Mouse (Mus musculus): ENCODE data around the gene Zfp985. TPM values are rescaled to one million over a fixed set of nuclear protein-coding genes. Genes with fewer than 3 reads are reported as not detected.
A peak's percentile ranks its signal among the peaks of the same experiment; 100 is the strongest.
"Not testable (repeated sequence)": the region's sequence is repeated elsewhere in the genome, so short reads cannot be mapped to it uniquely, and the experiment has no call there.

The Zfp985 gene
- polyA plus RNA-seq, 1 experiment from 2014 or later: 0.22 TPM

- ATAC-seq (ENCODE audit: insufficient number of reproducible peaks, low FRiP score); H3K9me3 ChIP-seq (replicated peaks); H3K4me3 ChIP-seq; H3K36me3 ChIP-seq; H3K9ac ChIP-seq; H3K4me2 ChIP-seq; H3K4me1 ChIP-seq (replicated peaks); H3K27ac ChIP-seq (ENCODE audit: poor library complexity, severe bottlenecking); H3K27me3 ChIP-seq (replicated peaks): not testable (repeated sequence)
Measured at GRCm38 (mm10) chr4:147558011-147558410, 4.9 kb downstream of the Zfp985 start.

- not testable (repeated sequence) for H3K4me2 ChIP-seq; H3K4me1 ChIP-seq (replicated peaks); H3K27me3 ChIP-seq (replicated peaks); H3K36me3 ChIP-seq; H3K9ac ChIP-seq; H3K9me3 ChIP-seq (replicated peaks); ATAC-seq (ENCODE audit: insufficient number of reproducible peaks, low FRiP score); H3K27ac ChIP-seq (ENCODE audit: poor library complexity, severe bottlenecking); H3K4me3 ChIP-seq
- WGBS: 25% methylated on average over 1 of the region's 1 CpGs
Measured at GRCm38 (mm10) chr4:147559096-147559495, 6.0 kb downstream of the Zfp985 start.

GRCm38 (mm10) chr4:147565426-147566220 is 12.5 kb downstream of the Zfp985 start:
- ATAC-seq (ENCODE audit: insufficient number of reproducible peaks, low FRiP score): no peak
- H3K27ac ChIP-seq (ENCODE audit: poor library complexity, severe bottlenecking): no peak overlapping the region
- no peak overlapping the region for H3K4me3 ChIP-seq
- no peaks in the 10 kb centered on the region for H3K4me1 ChIP-seq (replicated peaks)
- no peak overlapping the region for H3K4me2 ChIP-seq
- H3K9ac ChIP-seq: no peak overlapping the region
- peaks cover 13% of the 10 kb centered on the region for H3K9me3 ChIP-seq (replicated peaks)
- 67% methylated on average over 6 of the region's 6 CpGs for WGBS
- no peaks in the 10 kb centered on the region for H3K36me3 ChIP-seq
- no peaks in the 10 kb centered on the region for H3K27me3 ChIP-seq (replicated peaks)

GRCm38 (mm10) chr4:147571156-147571555 is 18.1 kb downstream of the Zfp985 start:
- not testable (repeated sequence) for ATAC-seq (ENCODE audit: insufficient number of reproducible peaks, low FRiP score); H3K27ac ChIP-seq (ENCODE audit: poor library complexity, severe bottlenecking); H3K36me3 ChIP-seq; H3K9ac ChIP-seq; H3K4me2 ChIP-seq; H3K4me3 ChIP-seq; H3K9me3 ChIP-seq (replicated peaks); H3K27me3 ChIP-seq (replicated peaks); H3K4me1 ChIP-seq (replicated peaks)
- 68% methylated on average over 8 of the region's 8 CpGs for WGBS

GRCm38 (mm10) chr4:147579371-147579770 is 26.3 kb downstream of the Zfp985 start:
- WGBS: 86% methylated on average over 4 of the region's 4 CpGs
- peaks cover 13% of the 10 kb centered on the region for H3K9me3 ChIP-seq (replicated peaks)
- H3K4me2 ChIP-seq; H3K9ac ChIP-seq; H3K36me3 ChIP-seq; H3K27ac ChIP-seq (ENCODE audit: poor library complexity, severe bottlenecking); H3K4me3 ChIP-seq; H3K27me3 ChIP-seq (replicated peaks); ATAC-seq (ENCODE audit: insufficient number of reproducible peaks, low FRiP score); H3K4me1 ChIP-seq (replicated peaks): not testable (repeated sequence)

GRCm38 (mm10) chr4:147586511-147587473 is 33.7 kb downstream of the Zfp985 start:
- peak; percentile 68; the same call in 1 of the 2 replicates for ATAC-seq (ENCODE audit: insufficient number of reproducible peaks, low FRiP score)
- Histone ChIP-seq H3K27me3 (replicated peaks) (no peaks in the 10 kb centered on the region), H3K4me1 (replicated peaks) (no peaks in the 10 kb centered on the region), H3K4me2 (no peak overlapping the region), H3K9me3 (replicated peaks) (peaks cover 10% of the 10 kb centered on the region), H3K4me3 (no peak overlapping the region), H3K27ac (ENCODE audit: poor library complexity, severe bottlenecking) (no peak overlapping the region), H3K36me3 (no peaks in the 10 kb centered on the region), H3K9ac (no peak overlapping the region)
- 65% methylated on average over 1 of the region's 1 CpGs for WGBS

GRCm38 (mm10) chr4:147594630-147595029 is 41.6 kb downstream of the Zfp985 start:
- peaks cover 10% of the 10 kb centered on the region for H3K9me3 ChIP-seq (replicated peaks)
- not testable (repeated sequence) for H3K36me3 ChIP-seq; H3K27ac ChIP-seq (ENCODE audit: poor library complexity, severe bottlenecking); H3K9ac ChIP-seq; H3K4me1 ChIP-seq (replicated peaks); H3K4me3 ChIP-seq; H3K27me3 ChIP-seq (replicated peaks); H3K4me2 ChIP-seq; ATAC-seq (ENCODE audit: insufficient number of reproducible peaks, low FRiP score)
- WGBS: 83% methylated on average over 3 of the region's 3 CpGs

- Histone ChIP-seq H3K9ac (no peak overlapping the region), H3K4me1 (replicated peaks) (no peaks in the 10 kb centered on the region), H3K4me3 (no peak overlapping the region), H3K36me3 (no peaks in the 10 kb centered on the region), H3K27ac (ENCODE audit: poor library complexity, severe bottlenecking) (no peak overlapping the region), H3K9me3 (replicated peaks) (peaks cover 18% of the 10 kb centered on the region), H3K27me3 (replicated peaks) (no peaks in the 10 kb centered on the region), H3K4me2 (no peak overlapping the region)
- 54% methylated on average over 1 of the region's 1 CpGs for WGBS
- ATAC-seq (ENCODE audit: insufficient number of reproducible peaks, low FRiP score): no peak
Measured at GRCm38 (mm10) chr4:147597685-147598084, 44.6 kb downstream of the Zfp985 start.

GRCm38 (mm10) chr4:147598831-147599230 is 45.8 kb downstream of the Zfp985 start:
- H3K4me2 ChIP-seq: no peak overlapping the region
- H3K4me1 ChIP-seq (replicated peaks): no peaks in the 10 kb centered on the region
- no peak overlapping the region for H3K4me3 ChIP-seq
- no peak for ATAC-seq (ENCODE audit: insufficient number of reproducible peaks, low FRiP score)
- 52% methylated on average over 2 of the region's 2 CpGs for WGBS
- H3K9ac ChIP-seq: no peak overlapping the region
- H3K27ac ChIP-seq (ENCODE audit: poor library complexity, severe bottlenecking): no peak overlapping the region
- no peaks in the 10 kb centered on the region for H3K27me3 ChIP-seq (replicated peaks)
- H3K36me3 ChIP-seq: no peaks in the 10 kb centered on the region
- H3K9me3 ChIP-seq (replicated peaks): peaks cover 19% of the 10 kb centered on the region

- Histone ChIP-seq H3K27ac (ENCODE audit: poor library complexity, severe bottlenecking) (no peak overlapping the region), H3K9ac (no peak overlapping the region), H3K4me3 (no peak overlapping the region), H3K27me3 (replicated peaks) (no peaks in the 10 kb centered on the region), H3K9me3 (replicated peaks) (peaks cover 25% of the 10 kb centered on the region), H3K36me3 (no peaks in the 10 kb centered on the region), H3K4me1 (replicated peaks) (no peaks in the 10 kb centered on the region), H3K4me2 (no peak overlapping the region)
- no peak for ATAC-seq (ENCODE audit: insufficient number of reproducible peaks, low FRiP score)
- WGBS: 33% methylated on average over 1 of the region's 1 CpGs
Measured at GRCm38 (mm10) chr4:147601881-147602280, 48.8 kb downstream of the Zfp985 start.

- Histone ChIP-seq H3K4me3 (no peak overlapping the region), H3K27ac (ENCODE audit: poor library complexity, severe bottlenecking) (no peak overlapping the region), H3K36me3 (no peaks in the 10 kb centered on the region), H3K9me3 (replicated peaks) (peaks cover 25% of the 10 kb centered on the region), H3K27me3 (replicated peaks) (no peaks in the 10 kb centered on the region), H3K9ac (no peak overlapping the region), H3K4me1 (replicated peaks) (no peaks in the 10 kb centered on the region), H3K4me2 (no peak overlapping the region)
- ATAC-seq (ENCODE audit: insufficient number of reproducible peaks, low FRiP score): no peak
- 73% methylated on average over 4 of the region's 4 CpGs for WGBS
Measured at GRCm38 (mm10) chr4:147603806-147604205, 50.7 kb downstream of the Zfp985 start.
